Mouse (Mus musculus) cerebellum, adult 2 months (tissue): ENCODE measurements at regions not wholly inside any gene's neighbourhood (a gene's known extent, or its start where the extent isn't known, plus 50 kb on each side); places are given as distances from the start of the nearest gene placed in this dataset.

Experiments used
- CTCF ChIP-seq: fragments of 200-500 bp; IDR thresholded peaks from 2 replicates; pipeline ENCODE4 v1.5.1; 2011; ENCODE audit warnings: low read depth, mild to moderate bottlenecking, control low read depth, low read length, moderate library complexity, borderline replicate concordance; ENCODE audit not compliant: insufficient read depth
- POLR2A ChIP-seq: fragments of 200-500 bp; IDR thresholded peaks from 2 replicates; pipeline ENCODE4 v1.6.1; 2011; ENCODE audit warnings: low read length, control low read depth, borderline replicate concordance; ENCODE audit not compliant: insufficient read depth

GRCm38 (mm10) chr16:93454080-93454997 is 149.5 kb downstream of the Setd4 start:
- TF ChIP-seq CTCF: peak; percentile 96
- no peak for TF ChIP-seq POLR2A
